21 mouse cellular contexts compared by ENCODE assay signal in genomic region chr17:82731561-82731960, GRCm38 (mm10).
DNase-seq lines count a peak whose midpoint lies in the region; ATAC-seq and TF ChIP-seq lines count a peak whose summit lies in the region.
"Had no signal": no experiment of that assay in that cellular context is flagged by ENCODE, and none has a peak within 500 bp of the region (broad histone marks: within the 10 kb centered on the region; RNA-seq: fewer than 3 reads in every experiment).

No protein-coding gene starts in this region.

- H3K36me3 ChIP-seq in forebrain, embryonic 14.5 days (ENCODE audit: control insufficient read depth, insufficient read depth, low read length): no peaks in the 10 kb centered on the region
- no peaks in the 10 kb centered on the region for H3K36me3 ChIP-seq in forebrain, embryonic 12.5 days (replicated peaks)
- H3K36me3 ChIP-seq in embryonic facial prominence, embryonic 10.5 days (replicated peaks): no peaks in the 10 kb centered on the region
- H3K36me3 ChIP-seq: embryonic facial prominence, embryonic 13.5 days; limb, embryonic 15.5 days; midbrain, embryonic 12.5 days had no signal

- no peaks in the 10 kb centered on the region for H3K9me3 ChIP-seq in forebrain, embryonic 14.5 days (replicated peaks; ENCODE audit: control insufficient read depth, low read length)
- H3K9me3 ChIP-seq in forebrain, embryonic 12.5 days: no peaks in the 10 kb centered on the region
- no peaks in the 10 kb centered on the region for H3K9me3 ChIP-seq in embryonic facial prominence, embryonic 10.5 days
- H3K9me3 ChIP-seq: embryonic facial prominence, embryonic 13.5 days; limb, embryonic 15.5 days; midbrain, embryonic 12.5 days had no signal

- TF ChIP-seq POLR2A in cerebellum, adult 2 months (IDR thresholded peaks at IDR 0.05; ENCODE audit: borderline replicate concordance, insufficient read depth, low read length): no peak

- no peak; the same call in 1 of the 2 replicates for ATAC-seq in forebrain, embryonic 14.5 days
- ATAC-seq in forebrain, embryonic 12.5 days (ENCODE audit: low FRiP score): no peak
- ATAC-seq: intestine, postnatal 0 days; Patski had no signal

- no peaks in the 10 kb centered on the region for H3K27me3 ChIP-seq in forebrain, embryonic 14.5 days (replicated peaks; ENCODE audit: control insufficient read depth, insufficient read depth, low read length)
- no peaks in the 10 kb centered on the region for H3K27me3 ChIP-seq in forebrain, embryonic 12.5 days
- H3K27me3 ChIP-seq in cerebellum, adult 2 months (ENCODE audit: control insufficient read depth, insufficient read depth, low read length): no peaks in the 10 kb centered on the region
- H3K27me3 ChIP-seq in embryonic facial prominence, embryonic 10.5 days (replicated peaks; ENCODE audit: low read depth, poor library complexity, severe bottlenecking): no peaks in the 10 kb centered on the region
- H3K27me3 ChIP-seq: embryonic facial prominence, embryonic 13.5 days; limb, embryonic 15.5 days; midbrain, embryonic 12.5 days; Patski had no signal

- no peak overlapping the region for H3K27ac ChIP-seq in forebrain, embryonic 14.5 days (ENCODE audit: low read depth, low read length)
- H3K27ac ChIP-seq in forebrain, embryonic 12.5 days: no peak overlapping the region
- H3K27ac ChIP-seq in left cerebral cortex, adult 2 months: no peak overlapping the region
- no peak overlapping the region for H3K27ac ChIP-seq in cerebellum, adult 2 months (ENCODE audit: insufficient read depth, low read length)
- H3K27ac ChIP-seq in embryonic facial prominence, embryonic 10.5 days (replicated peaks): no peak overlapping the region
- H3K27ac ChIP-seq: embryonic facial prominence, embryonic 13.5 days; limb, embryonic 15.5 days; macrophage; midbrain, embryonic 12.5 days had no signal

- no peak overlapping the region for H3K4me3 ChIP-seq in forebrain, embryonic 14.5 days (ENCODE audit: low read depth, low read length)
- no peak overlapping the region for H3K4me3 ChIP-seq in forebrain, embryonic 12.5 days (replicated peaks)
- no peak overlapping the region for H3K4me3 ChIP-seq in left cerebral cortex, adult 2 months
- no peak overlapping the region for H3K4me3 ChIP-seq in cerebellum, adult 2 months (replicated peaks; ENCODE audit: insufficient read depth, low read depth, low read length)
- no peak overlapping the region for H3K4me3 ChIP-seq in embryonic facial prominence, embryonic 10.5 days
- H3K4me3 ChIP-seq: embryonic facial prominence, embryonic 13.5 days; limb, embryonic 15.5 days; midbrain, embryonic 12.5 days had no signal

- H3K4me2 ChIP-seq in forebrain, embryonic 14.5 days (ENCODE audit: low read length): no peak overlapping the region
- H3K4me2 ChIP-seq in forebrain, embryonic 12.5 days: no peak overlapping the region
- H3K4me2 ChIP-seq: embryonic facial prominence, embryonic 13.5 days; heart, embryonic 11.5 days; limb, embryonic 15.5 days; midbrain, embryonic 12.5 days had no signal

- H3K9ac ChIP-seq in forebrain, embryonic 14.5 days (ENCODE audit: low read length): no peak overlapping the region
- H3K9ac ChIP-seq in forebrain, embryonic 12.5 days: no peak overlapping the region
- H3K9ac ChIP-seq: embryonic facial prominence, embryonic 13.5 days; limb, embryonic 15.5 days; midbrain, embryonic 12.5 days had no signal

- H3K4me1 ChIP-seq in forebrain, embryonic 14.5 days (ENCODE audit: control insufficient read depth, insufficient read depth, low read length): no peaks in the 10 kb centered on the region
- H3K4me1 ChIP-seq in forebrain, embryonic 12.5 days: no peaks in the 10 kb centered on the region
- H3K4me1 ChIP-seq in cerebellum, adult 2 months (ENCODE audit: control insufficient read depth, insufficient read depth, low read length): peaks cover 4% of the 10 kb centered on the region; the same call in 1 of the 2 replicates
- no peaks in the 10 kb centered on the region for H3K4me1 ChIP-seq in embryonic facial prominence, embryonic 10.5 days
- H3K4me1 ChIP-seq: embryonic facial prominence, embryonic 13.5 days; limb, embryonic 15.5 days; midbrain, embryonic 12.5 days had no signal

- intact Hi-C loops in left cerebral cortex, postnatal 4 days (cut with DNase I): loop anchor here (10.0 kb wide), 1 partner anchor 1537 kb away; no protein-coding TSS in a partner anchor
- intact Hi-C loops in left cerebral cortex, adult 2 months (cut with DNase I): no loop called here

- DNase-seq in forebrain, embryonic 14.5 days (ENCODE audit: low spot score): peak; percentile 24
- DNase-seq in left cerebral cortex, postnatal 4 days: peak; percentile 31
- no peak for DNase-seq in left cerebral cortex, adult 2 months (ENCODE audit: extremely low spot score in 1 of 2, low spot score in 2 of 2)
- peak; percentile 14 to 41 for DNase-seq in cerebellum, adult 2 months
- DNase-seq in layer of hippocampus, postnatal 14 days (ENCODE audit: low spot score in 2 of 2): peak; percentile 29 to 55
- DNase-seq in embryonic facial prominence, embryonic 10.5 days (ENCODE audit: low spot score): no peak
- no peak for DNase-seq in kidney, postnatal 4 days
- DNase-seq: adrenal gland, postnatal 36 days; gastrocnemius, postnatal 10 days; heart, postnatal 4 days; kidney, postnatal 10 days; lung, adult 18-20 months; thymus, adult 18-20 months had no signal

- TF ChIP-seq CTCF in left cerebral cortex, adult 2 months (IDR thresholded peaks at IDR 0.05): no peak
- TF ChIP-seq CTCF in cerebellum, adult 2 months (IDR thresholded peaks at IDR 0.05; ENCODE audit: borderline replicate concordance, insufficient read depth, low read depth, low read length): no peak

- 86% methylated on average over 4 of the region's 4 CpGs for WGBS in forebrain, embryonic 14.5 days
- 85% methylated on average over 4 of the region's 4 CpGs for WGBS in forebrain, embryonic 12.5 days
- 7% methylated on average over 4 of the region's 4 CpGs for WGBS in cerebellum, adult 2 months
- 88% methylated on average over 4 of the region's 4 CpGs for WGBS in embryonic facial prominence, embryonic 10.5 days

Comparison
In these comparisons a context has a peak if more than half of its experiments do, and no peak if none do; other contexts are left out.
1. DNase-seq: peak in forebrain, embryonic 14.5 days (single experiment), left cerebral cortex, postnatal 4 days (single experiment), cerebellum, adult 2 months (2 of 2) and layer of hippocampus, postnatal 14 days (2 of 2); none in left cerebral cortex, adult 2 months (0 of 2), embryonic facial prominence, embryonic 10.5 days (single experiment) and kidney, postnatal 4 days (0 of 2).